Mouse (Mus musculus) ES-E14 (cell line): ENCODE measurements around the gene Hsd3b6.

Source experiments
- MAFK ChIP-seq: IDR thresholded peaks from 2 replicates; pipeline ENCODE4 v1.6.1; 2014; ENCODE audit warnings: mild to moderate bottlenecking, low read depth, low read length, inconsistent platforms; ENCODE audit not compliant: insufficient read depth
- ZC3H11A ChIP-seq: IDR thresholded peaks from 2 replicates; pipeline ENCODE4 v1.6.1; 2012; ENCODE audit warnings: low read depth, mild to moderate bottlenecking, inconsistent platforms, low read length, borderline replicate concordance
- ZNF384 ChIP-seq: IDR thresholded peaks from 2 replicates; pipeline ENCODE4 v1.6.1; 2012; ENCODE audit warnings: low read depth, low read length, inconsistent platforms

DNA sequence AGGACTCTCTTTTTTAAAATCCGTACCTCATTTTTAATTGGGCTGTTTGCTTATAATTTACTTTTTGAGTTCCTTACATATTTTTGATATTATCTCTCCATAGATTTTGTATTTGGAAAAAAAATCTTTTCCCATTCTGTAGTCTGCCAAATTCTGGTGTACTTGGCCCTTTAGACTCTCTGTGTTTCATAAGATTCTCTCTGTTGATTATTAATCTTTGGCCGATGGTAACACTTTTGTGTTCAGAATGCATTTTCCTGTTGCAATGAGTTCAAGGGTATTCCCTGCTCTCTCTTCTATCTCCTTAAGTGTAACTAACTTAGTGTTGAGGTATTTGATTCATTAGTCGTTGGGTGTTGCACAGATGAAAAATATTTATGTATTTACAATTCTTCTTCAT is 57.4 kb downstream of the Hsd3b6 start:
- TF ChIP-seq ZNF384 (no peak), ZC3H11A (no peak), MAFK (no peak)
